In the genomic region with DNA sequence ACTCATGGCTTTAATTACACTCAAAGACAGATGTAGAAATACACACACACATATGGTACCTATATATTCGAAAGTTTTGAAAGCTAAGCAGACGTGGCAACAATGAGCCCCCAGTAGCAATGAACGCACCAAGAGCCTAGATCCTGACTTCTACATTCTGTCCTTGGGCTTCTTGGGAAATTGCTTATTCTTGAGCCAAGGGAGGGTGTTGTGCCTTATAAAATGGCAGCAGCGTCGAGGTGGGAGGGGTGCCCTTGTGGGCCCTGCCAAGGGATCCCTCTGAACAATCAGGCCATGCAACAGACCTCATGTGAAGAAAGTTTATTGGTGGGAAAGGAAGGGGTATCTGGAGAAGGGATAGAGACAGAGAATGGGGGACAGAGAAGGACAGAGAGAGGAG, we compare ENCODE assay signal across 28 mouse cellular contexts.
"Had no signal": no experiment of that assay in that cellular context is flagged by ENCODE, and none has a peak within 500 bp of the region (broad histone marks: within the 10 kb centered on the region; RNA-seq: fewer than 3 reads in every experiment).

No protein-coding gene starts in this region.

- H3K9ac ChIP-seq: embryonic facial prominence, embryonic 12.5 days; embryonic facial prominence, embryonic 13.5 days; embryonic facial prominence, embryonic 15.5 days; forebrain, embryonic 12.5 days; forebrain, embryonic 13.5 days; forebrain, embryonic 15.5 days; forebrain, postnatal 0 days had no signal

- H3K27me3 ChIP-seq: embryonic facial prominence, embryonic 12.5 days; embryonic facial prominence, embryonic 13.5 days; embryonic facial prominence, embryonic 15.5 days; forebrain, embryonic 12.5 days; forebrain, embryonic 13.5 days; forebrain, embryonic 15.5 days had no signal

- H3K9me3 ChIP-seq: embryonic facial prominence, embryonic 10.5 days; embryonic facial prominence, embryonic 12.5 days; embryonic facial prominence, embryonic 13.5 days; embryonic facial prominence, embryonic 15.5 days; forebrain, embryonic 10.5 days; forebrain, embryonic 12.5 days; forebrain, embryonic 13.5 days; forebrain, embryonic 15.5 days had no signal

- H3K4me3 ChIP-seq: embryonic facial prominence, embryonic 10.5 days; embryonic facial prominence, embryonic 12.5 days; embryonic facial prominence, embryonic 13.5 days; embryonic facial prominence, embryonic 15.5 days; erythroblast, embryonic 14.5 days; forebrain, embryonic 10.5 days; forebrain, embryonic 12.5 days; forebrain, embryonic 13.5 days; forebrain, embryonic 15.5 days; gastrocnemius, adult 2 months had no signal

- H3K27ac ChIP-seq: embryonic facial prominence, embryonic 10.5 days; embryonic facial prominence, embryonic 12.5 days; embryonic facial prominence, embryonic 13.5 days; embryonic facial prominence, embryonic 15.5 days; forebrain, embryonic 10.5 days; forebrain, embryonic 12.5 days; forebrain, embryonic 13.5 days; forebrain, embryonic 15.5 days; gastrocnemius, adult 2 months had no signal

- H3K4me2 ChIP-seq: embryonic facial prominence, embryonic 12.5 days; embryonic facial prominence, embryonic 13.5 days; embryonic facial prominence, embryonic 15.5 days; forebrain, embryonic 12.5 days; forebrain, embryonic 13.5 days; forebrain, embryonic 15.5 days had no signal

- ATAC-seq: forebrain, embryonic 13.5 days; forebrain, embryonic 14.5 days; forebrain, embryonic 15.5 days; forebrain, embryonic 16.5 days; forebrain, postnatal 0 days had no signal

- H3K36me3 ChIP-seq: embryonic facial prominence, embryonic 10.5 days; embryonic facial prominence, embryonic 12.5 days; embryonic facial prominence, embryonic 13.5 days; embryonic facial prominence, embryonic 15.5 days; forebrain, embryonic 10.5 days; forebrain, embryonic 12.5 days; forebrain, embryonic 15.5 days had no signal

- H3K4me1 ChIP-seq: embryonic facial prominence, embryonic 10.5 days; embryonic facial prominence, embryonic 12.5 days; embryonic facial prominence, embryonic 13.5 days; embryonic facial prominence, embryonic 15.5 days; forebrain, embryonic 10.5 days; forebrain, embryonic 12.5 days; forebrain, embryonic 13.5 days; forebrain, embryonic 15.5 days had no signal

- DNase-seq: cerebellum, adult 18-20 months; cerebellum, adult 2 months; cerebellum, adult 8-10 months; cerebellum, adult 9-10 months; cerebellum, adult 9-11 months; cerebellum, postnatal 10 days; cerebellum, postnatal 14 days; cerebellum, postnatal 25 days; cerebellum, postnatal 36 days; embryo, embryonic 11 days; forebrain, postnatal 0 days; gastrocnemius, adult 2 months; gastrocnemius, postnatal 10 days; gastrocnemius, postnatal 14 days; gastrocnemius, postnatal 25 days; gastrocnemius, postnatal 36 days; heart, adult 18-20 months had no signal
